Mouse (Mus musculus) bone marrow macrophage, adult 2 months (primary cell): ENCODE results near the gene Asap3. TPM values are rescaled to one million over a fixed set of nuclear protein-coding genes. Genes with fewer than 3 reads are reported as not detected.

Experiments
- H3K27ac ChIP-seq: 2 replicates; pipeline ENCODE4 v1.5.1; 2012; ENCODE audit warnings: low read depth, low read length; ENCODE audit not compliant: insufficient read depth
- H3K4me1 ChIP-seq: 2 replicates; pipeline ENCODE4 v1.6.1; 2012; ENCODE audit warnings: low read length; ENCODE audit not compliant: control insufficient read depth, insufficient read depth
- H3K4me3 ChIP-seq: 2 replicates; pipeline ENCODE4 v1.5.1; 2012; ENCODE audit warnings: mild to moderate bottlenecking, low read length, moderate library complexity; ENCODE audit not compliant: insufficient read depth
- CTCF ChIP-seq: IDR thresholded peaks from 2 replicates; pipeline ENCODE4 v1.5.1; 2012; ENCODE audit warnings: low read depth, mild to moderate bottlenecking, low read length, moderate library complexity
- POLR2A ChIP-seq: IDR thresholded peaks from 2 replicates; pipeline ENCODE4 v1.6.1; 2012; ENCODE audit warnings: mild to moderate bottlenecking, low read depth, low read length, borderline replicate concordance
- polyA plus RNA-seq: library from polyadenylated mRNA; stranded (reverse); fragments of >200 nt; gene quantifications from 2 replicates; pipeline ENCODE4 v1.2.4, GENCODE M21; 2012; ENCODE audit not compliant: missing spikeins, insufficient read depth, insufficient read length

Gene Asap3
- polyA plus RNA-seq, 1 experiment, result 0.78 TPM

DNA sequence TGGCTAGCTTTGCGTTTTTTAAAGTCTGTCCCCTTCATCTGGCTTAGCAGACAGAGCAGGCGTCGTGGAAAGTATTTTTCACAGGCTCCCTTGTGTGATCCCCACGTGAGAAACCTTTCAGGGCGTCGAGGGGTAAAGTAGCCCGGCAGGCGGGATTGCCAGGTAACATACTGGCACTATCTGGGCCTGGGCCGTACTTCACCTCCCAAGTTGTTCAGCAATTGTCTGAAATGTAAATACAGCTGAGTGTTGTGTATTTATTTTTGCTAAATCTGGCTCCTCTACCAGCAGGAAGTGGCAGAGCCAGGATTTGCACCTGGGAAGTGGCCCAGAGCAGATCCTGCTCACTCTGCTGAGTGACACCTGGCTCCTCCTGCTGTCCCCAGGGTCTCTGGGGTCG, 10.9 kb downstream of the Asap3 start:
- Histone ChIP-seq H3K27ac (no peak overlapping the region), H3K4me3 (no peak overlapping the region), H3K4me1 (no peaks in the 10 kb centered on the region)
- no peak for TF ChIP-seq CTCF
- TF ChIP-seq POLR2A, result no peak

DNA sequence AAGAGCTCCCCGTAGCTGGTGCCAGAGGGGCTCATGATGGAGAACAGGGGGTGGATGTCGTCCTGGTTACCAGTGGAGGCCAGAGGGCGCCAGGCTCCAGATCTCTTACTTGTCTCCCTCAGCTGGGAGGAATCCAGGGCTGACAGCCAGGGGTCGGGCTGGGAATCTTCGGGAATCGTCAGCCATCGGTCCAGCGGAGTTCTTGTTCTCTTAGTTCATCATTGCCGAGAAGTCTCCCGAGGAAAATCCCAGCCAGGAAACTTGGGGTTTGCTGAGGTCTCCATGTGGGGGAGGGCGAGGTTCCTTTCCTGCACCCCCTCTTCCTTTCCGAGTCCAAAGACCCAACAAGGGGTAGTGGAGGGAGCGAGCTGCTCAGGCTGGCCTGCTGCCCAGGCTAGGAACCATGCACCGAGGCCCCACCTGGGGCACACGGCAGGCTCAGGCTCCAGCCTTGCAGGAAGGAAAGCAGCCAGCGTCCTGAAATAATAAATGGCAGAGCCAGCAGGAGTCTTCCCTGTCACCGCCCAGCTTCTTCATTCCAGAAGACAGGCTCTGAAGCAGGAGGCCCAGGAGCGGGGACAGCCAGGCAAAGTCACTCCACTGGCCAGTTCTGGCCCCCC, 12.5 kb downstream of the Asap3 start:
- Histone ChIP-seq H3K27ac (no peak overlapping the region), H3K4me1 (no peaks in the 10 kb centered on the region), H3K4me3 (no peak overlapping the region)
- TF ChIP-seq CTCF (no peak), POLR2A (no peak)

DNA sequence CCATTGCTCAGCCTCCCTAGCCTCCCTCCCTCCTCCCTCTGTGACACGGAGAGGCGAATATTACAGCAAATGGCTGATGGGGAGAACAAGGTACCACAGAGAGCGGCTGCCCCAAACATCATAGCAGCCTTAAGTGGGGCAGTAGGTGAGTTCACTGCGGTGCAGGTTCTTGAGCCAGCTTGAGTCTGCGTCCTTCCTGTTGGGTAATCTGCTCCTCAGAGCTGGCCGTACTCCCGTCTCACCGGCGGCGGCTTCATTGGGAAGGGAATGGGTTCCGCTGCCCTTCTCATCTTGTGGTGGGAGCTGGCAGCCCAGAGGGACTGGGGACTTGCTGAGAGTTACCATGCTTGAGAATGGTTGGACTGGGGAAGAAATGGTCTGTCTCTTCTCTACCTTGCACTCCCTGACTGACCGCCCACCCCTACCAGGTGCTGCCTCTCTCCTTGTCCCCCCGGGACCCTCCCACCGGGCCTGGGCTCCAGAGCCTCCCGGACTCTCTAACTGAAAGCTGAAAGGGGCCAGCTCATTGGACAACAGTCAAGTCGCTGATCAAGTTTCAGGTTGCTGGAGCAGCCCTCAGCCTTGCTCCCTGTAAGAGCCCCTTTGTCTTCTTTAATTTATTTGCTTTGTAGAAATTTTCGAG, 14.1 kb downstream of the Asap3 start:
- Histone ChIP-seq H3K4me1 (peaks cover 8% of the 10 kb centered on the region), H3K4me3 (no peak overlapping the region), H3K27ac (no peak overlapping the region)
- TF ChIP-seq POLR2A, result no peak
- TF ChIP-seq CTCF, result no peak

DNA sequence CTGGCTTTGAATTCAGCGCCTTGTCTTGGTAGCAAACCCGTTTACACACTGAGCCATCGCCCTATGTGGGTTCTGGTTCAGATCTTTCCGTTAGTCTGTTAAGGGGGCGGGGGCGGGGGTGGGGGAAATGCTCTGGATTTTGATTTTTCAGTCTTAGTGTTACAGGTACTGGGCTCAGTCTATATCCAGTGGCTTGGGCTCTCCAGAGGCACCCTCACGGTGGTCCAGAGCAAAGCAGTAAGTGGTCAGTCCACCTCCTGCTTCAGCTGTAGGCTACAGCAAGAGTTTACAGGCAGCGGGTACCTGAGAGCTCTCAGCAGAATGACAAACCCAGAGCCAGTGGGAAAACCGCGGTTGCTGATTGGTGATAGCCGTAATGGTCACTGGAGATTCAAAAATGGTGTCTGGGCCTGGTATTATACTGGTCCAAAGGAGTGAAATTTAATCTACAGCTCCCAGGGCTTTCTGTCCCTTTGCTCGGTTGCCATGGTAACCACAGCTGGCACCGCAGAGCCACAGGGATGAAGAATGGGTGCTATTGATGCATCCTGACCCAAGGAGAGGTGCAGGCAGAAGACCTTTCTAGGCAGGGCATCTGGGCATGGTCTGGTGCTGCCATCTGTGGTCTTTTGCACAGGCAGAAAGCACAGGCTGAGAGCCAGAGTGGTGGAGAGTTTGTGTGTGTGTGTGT, 17.5 kb downstream of the Asap3 start:
- peaks cover 8% of the 10 kb centered on the region for H3K4me1 ChIP-seq
- TF ChIP-seq CTCF (no peak), POLR2A (no peak)
- no peak overlapping the region for H3K4me3 ChIP-seq
- no peak overlapping the region for H3K27ac ChIP-seq

DNA sequence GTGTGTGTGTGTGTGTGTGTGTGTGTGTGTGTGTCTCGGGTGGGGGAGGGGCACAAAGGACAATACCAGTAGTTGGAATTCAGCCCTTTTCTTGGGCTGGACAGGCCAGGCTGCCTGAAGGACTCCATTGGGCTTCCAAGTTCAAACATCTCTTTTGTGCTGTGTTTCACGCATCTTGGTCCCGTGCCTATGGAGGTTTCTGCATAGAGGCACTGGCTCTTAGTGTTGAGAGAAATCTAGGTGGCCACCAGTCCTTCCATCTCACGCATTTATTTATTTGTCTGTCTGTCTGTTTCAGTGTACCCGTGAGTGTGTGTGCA, 18.0 kb downstream of the Asap3 start:
- no peak overlapping the region for H3K27ac ChIP-seq
- TF ChIP-seq POLR2A, result no peak
- peaks cover 8% of the 10 kb centered on the region for H3K4me1 ChIP-seq
- no peak overlapping the region for H3K4me3 ChIP-seq

DNA sequence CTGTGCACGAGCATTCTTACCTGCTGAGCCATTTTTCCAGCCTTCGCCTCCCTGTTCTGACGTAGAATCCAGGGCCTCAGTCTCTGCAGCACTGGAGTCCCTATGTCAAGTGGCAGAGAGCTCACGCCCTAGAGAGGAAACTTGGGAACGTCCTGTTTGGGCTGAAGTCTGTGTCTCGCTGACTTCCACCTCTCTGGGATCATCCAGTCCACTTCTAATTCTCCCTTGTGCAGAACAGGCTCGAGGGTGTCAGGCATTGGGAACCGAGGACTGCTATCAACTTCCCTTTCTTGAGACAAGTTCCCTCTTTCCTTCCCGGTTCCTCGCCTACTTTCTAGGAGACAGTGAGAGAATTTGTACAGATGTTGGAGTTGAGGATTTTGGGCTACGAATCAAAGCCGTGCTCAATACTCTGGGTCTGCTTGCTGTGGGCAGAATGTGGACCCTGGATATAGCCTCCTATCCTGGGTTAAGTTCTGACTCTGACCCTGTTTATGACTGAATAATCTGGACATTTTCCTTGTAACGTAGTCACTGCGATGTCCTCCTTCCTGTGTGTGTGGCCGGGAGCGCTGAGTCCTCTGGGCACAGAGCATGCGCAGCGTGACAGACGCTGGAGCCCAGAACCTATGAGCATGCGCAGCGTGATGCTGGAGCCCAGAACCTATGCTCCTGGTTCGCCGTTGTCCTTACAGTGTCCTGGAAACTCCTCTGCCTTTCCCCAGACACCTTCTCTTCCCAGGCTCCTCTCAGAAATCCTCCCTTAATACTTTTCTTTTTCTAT, 18.7 kb downstream of the Asap3 start:
- Histone ChIP-seq H3K4me3 (no peak overlapping the region), H3K27ac (no peak overlapping the region), H3K4me1 (peaks cover 8% of the 10 kb centered on the region)
- TF ChIP-seq POLR2A (no peak), CTCF (no peak)

DNA sequence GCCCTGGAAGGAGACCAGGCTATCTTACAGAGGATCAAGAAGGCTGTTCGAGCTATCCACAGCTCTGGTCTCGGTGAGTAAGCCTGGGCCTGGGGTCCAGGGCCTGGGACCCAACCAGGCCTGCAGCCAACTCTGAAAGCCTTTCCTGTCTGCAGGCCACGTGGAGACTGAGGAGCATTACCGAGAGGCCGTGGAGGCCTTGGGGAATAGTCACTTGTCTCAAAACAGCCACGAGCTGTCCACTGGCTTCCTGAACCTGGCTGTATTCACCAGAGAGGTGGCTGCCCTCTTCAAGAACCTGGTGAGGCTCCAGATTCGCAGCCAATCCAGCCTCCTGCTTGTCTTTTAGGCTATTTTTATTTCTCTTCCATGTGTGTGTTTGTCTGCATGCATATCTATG, 21.2 kb downstream of the Asap3 start:
- TF ChIP-seq CTCF, result no peak
- no peak for TF ChIP-seq POLR2A
- H3K4me1 ChIP-seq, result peaks cover 8% of the 10 kb centered on the region
- H3K4me3 ChIP-seq, result no peak overlapping the region
- no peak overlapping the region for H3K27ac ChIP-seq

DNA sequence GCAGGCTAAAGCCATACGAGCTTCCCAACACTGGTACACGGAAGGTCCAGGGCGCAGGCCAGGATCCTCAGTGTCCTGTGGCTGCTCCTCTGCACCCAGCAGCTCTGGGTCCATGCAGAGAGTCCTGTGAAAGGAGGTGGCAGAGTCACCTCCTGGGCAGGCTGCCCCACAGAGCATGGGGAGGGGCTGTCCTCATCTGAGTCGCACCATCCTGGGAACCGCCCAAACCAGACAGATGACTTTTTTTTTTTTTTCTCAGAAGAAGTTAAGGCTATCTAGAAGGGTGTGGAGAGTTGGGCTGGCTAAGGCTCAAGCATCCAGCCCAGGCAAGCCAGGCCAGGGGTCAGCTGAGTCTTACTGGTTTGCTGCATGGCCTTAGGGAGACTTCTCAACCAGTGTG, 22.5 kb downstream of the Asap3 start:
- peaks cover 8% of the 10 kb centered on the region for H3K4me1 ChIP-seq
- TF ChIP-seq CTCF (no peak), POLR2A (no peak)
- no peak overlapping the region for H3K4me3 ChIP-seq
- H3K27ac ChIP-seq, result no peak overlapping the region

DNA sequence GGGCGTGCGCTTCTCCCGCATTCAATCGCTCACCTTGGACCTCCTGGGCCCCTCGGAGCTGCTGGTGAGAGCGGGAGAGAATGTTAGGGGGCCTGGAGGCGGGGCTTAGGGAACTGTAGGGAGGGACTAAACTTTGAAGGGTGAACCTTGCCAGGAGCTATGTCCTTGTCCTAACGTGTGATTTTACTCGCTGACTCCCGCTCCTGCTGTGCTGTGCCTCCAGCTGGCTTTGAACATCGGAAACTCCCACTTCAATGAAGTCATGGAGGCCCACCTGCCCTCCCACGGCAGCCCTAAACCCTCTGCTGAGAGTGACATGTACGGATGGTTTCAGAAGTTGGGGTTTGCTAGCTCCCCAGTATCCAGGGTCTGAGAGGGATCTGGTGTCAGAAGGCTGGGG, 32.5 kb downstream of the Asap3 start:
- Histone ChIP-seq H3K4me1 (peaks cover 7% of the 10 kb centered on the region), H3K27ac (no peak overlapping the region)
- TF ChIP-seq CTCF, result no peak
- TF ChIP-seq POLR2A, result no peak

DNA sequence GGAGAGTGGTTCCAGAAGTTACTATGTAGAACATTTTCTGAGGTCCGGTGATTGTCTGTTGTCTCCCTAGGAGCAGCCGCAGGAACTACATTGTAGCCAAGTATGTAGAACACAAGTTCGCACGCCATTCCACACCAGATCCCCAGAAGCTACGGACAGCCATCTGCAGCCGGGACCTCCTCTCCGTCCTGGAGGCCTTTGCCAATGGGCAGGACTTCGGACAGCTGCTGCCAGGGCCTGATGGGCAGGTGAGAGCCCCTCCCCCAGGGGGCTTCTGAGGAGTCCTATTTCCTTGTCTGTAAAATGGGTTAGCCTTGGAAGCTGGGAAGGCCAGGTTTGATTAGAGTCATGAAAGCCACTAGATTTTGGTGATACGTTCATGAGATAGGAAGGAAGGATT, 32.9 kb downstream of the Asap3 start:
- Histone ChIP-seq H3K4me3 (no peak overlapping the region), H3K4me1 (peaks cover 7% of the 10 kb centered on the region), H3K27ac (no peak overlapping the region)
- TF ChIP-seq CTCF (no peak), POLR2A (no peak)

More for the DNA sequence above, 32.5 kb downstream of the Asap3 start:
- H3K4me3 ChIP-seq, result no peak overlapping the region
